Mouse (Mus musculus) left cerebral cortex, adult 8-10 months (tissue): ENCODE measurements at regions not wholly inside any gene's neighbourhood (a gene's known extent, or its start where the extent isn't known, plus 50 kb on each side); places are given as distances from the start of the nearest gene placed in this dataset.

Experiments used
- DNase-seq, 2 experiments: peaks; one replicate each; pipeline ENCODE4 v3.0.0; 2022; ENCODE audit warnings: low spot score in 2 of 2

GRCm38 (mm10) chr1:190639846-190640245, 271.7 kb downstream of the Rps6kc1 start:
- DNase-seq, result no peak

- DNase-seq, result no peak
Measured at GRCm38 (mm10) chr1:190634935-190635334, 276.6 kb downstream of the Rps6kc1 start.

- DNase-seq, result no peak
Measured at GRCm38 (mm10) chr1:190631641-190632040, 279.9 kb downstream of the Rps6kc1 start.

- no peak for DNase-seq
Measured at GRCm38 (mm10) chr1:190630193-190630592, 281.4 kb downstream of the Rps6kc1 start.

- no peak for DNase-seq
Measured at GRCm38 (mm10) chr1:190623916-190624315, 287.7 kb downstream of the Rps6kc1 start.

- DNase-seq, result no peak
Measured at GRCm38 (mm10) chr1:190600425-190600824, 311.1 kb downstream of the Rps6kc1 start.

- DNase-seq, result no peak
Measured at GRCm38 (mm10) chr1:190599622-190600021, 311.9 kb downstream of the Rps6kc1 start.

GRCm38 (mm10) chr1:190596209-190596608, 315.4 kb downstream of the Rps6kc1 start:
- DNase-seq, result peak in 1 of 2 experiments; percentile 32

GRCm38 (mm10) chr1:190591621-190592020, 319.9 kb downstream of the Rps6kc1 start:
- DNase-seq, result no peak

- DNase-seq, result no peak
Measured at GRCm38 (mm10) chr1:190589586-190589985, 322.0 kb downstream of the Rps6kc1 start.

GRCm38 (mm10) chr1:190583272-190583671, 328.3 kb downstream of the Rps6kc1 start:
- DNase-seq, result peak in 1 of 2 experiments; percentile 44

GRCm38 (mm10) chr1:190580653-190581052, 330.9 kb downstream of the Rps6kc1 start:
- DNase-seq, result no peak

- no peak for DNase-seq
Measured at GRCm38 (mm10) chr1:190570981-190571380, 340.6 kb downstream of the Rps6kc1 start.

GRCm38 (mm10) chr1:190570563-190570962, 341.0 kb downstream of the Rps6kc1 start:
- no peak for DNase-seq

GRCm38 (mm10) chr1:190566744-190567143, 344.8 kb downstream of the Rps6kc1 start:
- no peak for DNase-seq

GRCm38 (mm10) chr1:190562865-190563457, 348.6 kb downstream of the Rps6kc1 start:
- no peak for DNase-seq

GRCm38 (mm10) chr1:190560086-190560485, 351.5 kb downstream of the Rps6kc1 start:
- DNase-seq, result no peak

- DNase-seq, result no peak
Measured at GRCm38 (mm10) chr1:190541892-190542291, 369.7 kb downstream of the Rps6kc1 start.

- DNase-seq, result no peak
Measured at GRCm38 (mm10) chr1:190532879-190533676, 362.6 kb upstream of the Prox1 start.

- DNase-seq, result no peak
Measured at GRCm38 (mm10) chr1:190531224-190531623, 360.7 kb upstream of the Prox1 start.

GRCm38 (mm10) chr1:190530079-190530478, 359.6 kb upstream of the Prox1 start:
- DNase-seq, result no peak

- DNase-seq, result peak in 1 of 2 experiments; percentile 12
Measured at GRCm38 (mm10) chr1:190527545-190528137, 357.1 kb upstream of the Prox1 start.
